Mouse (Mus musculus) heart, embryonic 15.5 days (tissue): ENCODE measurements around the gene 4930402H24Rik. TPM values are rescaled to one million over a fixed set of nuclear protein-coding genes. Genes with fewer than 3 reads are reported as not detected.

Experiments
- ATAC-seq: fragments of 200-750 bp; cut with Nextera tagmentation; replicated peaks from 2 replicates; pipeline ENCODE4 v1.8.0; 2017; ENCODE audit warnings: low read depth, moderate TSS enrichment; ENCODE audit not compliant: insufficient number of reproducible peaks, insufficient read depth, low FRiP score
- H3K27ac ChIP-seq: fragments of 300-500 bp; sonication (generic); 2 replicates; pipeline ENCODE4 v1.5.1; 2015; ENCODE audit warnings: mild to moderate bottlenecking, inconsistent platforms
- H3K27me3 ChIP-seq: fragments of 300-500 bp; sonication (generic); 2 replicates; pipeline ENCODE4 v1.6.1; 2015; ENCODE audit warnings: inconsistent platforms
- H3K36me3 ChIP-seq: fragments of 300-500 bp; sonication (generic); 2 replicates; pipeline ENCODE4 v1.6.1; 2015; ENCODE audit warnings: mild to moderate bottlenecking, inconsistent platforms
- H3K4me1 ChIP-seq: fragments of 300-500 bp; sonication (generic); replicated peaks from 2 replicates; pipeline ENCODE4 v1.6.1; 2015; ENCODE audit warnings: inconsistent platforms
- H3K4me2 ChIP-seq: fragments of 300-500 bp; sonication (generic); 2 replicates; pipeline ENCODE4 v1.6.1; 2015; ENCODE audit warnings: inconsistent platforms, mild to moderate bottlenecking, moderate library complexity
- H3K4me3 ChIP-seq: fragments of 300-500 bp; sonication (generic); 2 replicates; pipeline ENCODE4 v1.5.1; 2015; ENCODE audit warnings: mild to moderate bottlenecking, inconsistent platforms
- H3K9ac ChIP-seq: fragments of 300-500 bp; sonication (generic); 2 replicates; pipeline ENCODE4 v1.6.1; 2015; ENCODE audit warnings: mild to moderate bottlenecking, inconsistent platforms
- H3K9me3 ChIP-seq: fragments of 300-500 bp; sonication (generic); replicated peaks from 2 replicates; pipeline ENCODE4 v1.6.1; 2016; ENCODE audit warnings: inconsistent platforms
- WGBS: fragments of 180-500 bp; shearing (Covaris S2); methylation state at CpG from one replicate; pipeline ENCODE4 v1.1.7; 2015; ENCODE audit warnings: mixed read lengths; 5-methylcytosine and 5-hydroxymethylcytosine counted together
- polyA plus RNA-seq: library from polyadenylated mRNA; unstranded; fragments of >200 nt; fragmentation: Nextera tagmentation; extraction: Ambion mirVana; gene quantifications from 2 replicates; pipeline ENCODE4 v1.2.1, GENCODE M21; 2015

The 4930402H24Rik gene
- polyA plus RNA-seq, result 49.2 and 50.9 TPM in 2 replicates

DNA sequence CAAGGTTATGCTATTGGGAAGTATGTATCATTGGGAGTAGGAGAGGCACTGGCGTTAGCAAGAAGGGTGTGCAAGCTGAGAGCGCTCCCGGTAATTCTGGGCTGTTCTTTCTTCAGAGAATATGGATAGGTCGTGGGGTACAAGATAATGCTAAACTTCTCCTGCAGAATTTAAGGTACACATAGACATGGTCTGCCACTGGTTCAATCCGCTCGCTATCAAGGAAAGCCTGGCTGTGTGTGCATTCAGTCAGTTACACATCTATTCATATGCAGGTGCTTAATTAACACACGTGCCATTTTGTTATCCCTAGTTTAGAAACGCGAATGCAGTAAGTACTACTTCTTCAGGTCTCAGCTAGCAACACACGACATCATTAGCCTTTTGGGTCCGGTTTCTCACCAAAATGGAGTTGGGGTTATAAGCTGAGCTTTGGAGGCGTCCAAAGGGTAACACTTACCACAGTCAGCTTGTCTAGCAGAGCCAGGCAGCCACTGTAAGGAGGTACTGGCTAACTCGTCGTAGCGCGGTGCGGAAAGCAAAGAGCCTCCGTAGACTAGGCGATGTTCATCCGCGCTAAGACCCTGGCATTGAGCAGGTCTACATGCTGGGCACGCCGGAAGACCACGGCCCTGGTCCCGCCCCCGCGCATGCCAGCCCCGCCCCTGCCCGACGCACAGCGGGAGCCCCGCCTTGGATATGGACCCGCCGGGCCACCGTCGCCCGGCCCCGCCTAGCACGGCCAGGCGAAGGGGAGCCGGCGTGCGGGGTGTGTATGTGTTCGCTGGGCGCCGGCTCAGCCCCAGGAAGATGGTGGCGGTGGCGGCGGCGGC lies at the start of gene 4930402H24Rik, which contains the start of gene Atrn:
4930402H24Rik (minus strand) TSS at position 656 of the 833 bp plus-strand sequence.
Atrn (plus strand) TSS at position 745 of the 833 bp plus-strand sequence.
- Histone ChIP-seq H3K36me3 (no peaks in the 10 kb centered on the region), H3K27me3 (no peaks in the 10 kb centered on the region), H3K9ac (peak within 1 kb of the TSS; percentile 97), H3K4me2 (peak within 1 kb of the TSS; percentile 90), H3K27ac (peak within 1 kb of the TSS; percentile 83), H3K9me3 (no peaks in the 10 kb centered on the region), H3K4me3 (peak within 1 kb of the TSS; percentile 100), H3K4me1 (peaks cover 16% of the 10 kb centered on the region)
- WGBS, result 2% methylated on average over 50 of the region's 50 CpGs
- peak; percentile 97 for ATAC-seq

DNA sequence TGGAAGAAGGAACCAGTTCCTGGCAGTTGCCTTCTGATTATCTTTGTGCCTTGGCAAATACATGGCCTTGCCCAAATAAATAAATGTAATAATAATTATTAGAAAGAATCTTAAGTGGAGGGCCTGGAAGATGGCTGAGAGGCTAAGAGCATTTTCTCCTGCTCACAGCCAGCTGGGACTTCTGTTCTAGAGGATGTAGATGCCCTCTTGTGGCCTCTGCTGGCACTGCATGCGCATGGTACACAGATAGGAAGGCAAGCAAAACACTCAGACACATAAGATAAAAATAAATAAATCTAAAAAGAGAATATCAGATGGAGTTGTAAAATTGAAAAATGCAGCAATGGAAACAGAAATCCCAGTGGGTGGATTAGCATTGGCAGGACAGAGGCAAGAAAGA lies 44.3 kb upstream of the 4930402H24Rik start:
- 0% methylated on average over 1 of the region's 1 CpGs for WGBS

GRCm38 (mm10) chr2:130949781-130950180 lies 43.6 kb upstream of the 4930402H24Rik start:
- no peak overlapping the region for H3K4me3 ChIP-seq
- no peak overlapping the region for H3K27ac ChIP-seq
- no peaks in the 10 kb centered on the region for H3K36me3 ChIP-seq
- 70% methylated on average over 2 of the region's 2 CpGs for WGBS
- H3K9ac ChIP-seq, result no peak overlapping the region
- H3K4me2 ChIP-seq, result no peak overlapping the region
- no peaks in the 10 kb centered on the region for H3K9me3 ChIP-seq
- ATAC-seq, result no peak
- H3K27me3 ChIP-seq, result no peaks in the 10 kb centered on the region
- no peaks in the 10 kb centered on the region for H3K4me1 ChIP-seq

More for the DNA sequence above, 44.3 kb upstream of the 4930402H24Rik start:
- no peaks in the 10 kb centered on the region for H3K4me1 ChIP-seq
- no peak for ATAC-seq
- no peaks in the 10 kb centered on the region for H3K9me3 ChIP-seq
- H3K27me3 ChIP-seq, result no peaks in the 10 kb centered on the region
- no peak overlapping the region for H3K9ac ChIP-seq
- H3K4me2 ChIP-seq, result no peak overlapping the region
- H3K4me3 ChIP-seq, result no peak overlapping the region
- H3K36me3 ChIP-seq, result no peaks in the 10 kb centered on the region
- no peak overlapping the region for H3K27ac ChIP-seq

- Histone ChIP-seq H3K36me3 (no peaks in the 10 kb centered on the region), H3K27ac (no peak overlapping the region), H3K9me3 (no peaks in the 10 kb centered on the region), H3K27me3 (no peaks in the 10 kb centered on the region), H3K9ac (no peak overlapping the region), H3K4me1 (no peaks in the 10 kb centered on the region), H3K4me2 (no peak overlapping the region), H3K4me3 (no peak overlapping the region)
- no peak for ATAC-seq
- 84% methylated on average over 12 of the region's 12 CpGs for WGBS
Observed at GRCm38 (mm10) chr2:130932865-130933264, 26.7 kb upstream of the 4930402H24Rik start.

GRCm38 (mm10) chr2:130929994-130930393 lies 23.8 kb upstream of the 4930402H24Rik start:
- H3K27ac ChIP-seq, result no peak overlapping the region
- ATAC-seq, result no peak
- no peaks in the 10 kb centered on the region for H3K27me3 ChIP-seq
- H3K4me2 ChIP-seq, result no peak overlapping the region
- no peak overlapping the region for H3K9ac ChIP-seq
- H3K4me3 ChIP-seq, result no peak overlapping the region
- H3K4me1 ChIP-seq, result no peaks in the 10 kb centered on the region
- H3K9me3 ChIP-seq, result no peaks in the 10 kb centered on the region
- H3K36me3 ChIP-seq, result no peaks in the 10 kb centered on the region
- WGBS, result 75% methylated on average over 5 of the region's 5 CpGs

- no peaks in the 10 kb centered on the region for H3K9me3 ChIP-seq
- H3K4me1 ChIP-seq, result no peaks in the 10 kb centered on the region
- H3K4me3 ChIP-seq, result no peak overlapping the region
- ATAC-seq, result no peak
- H3K36me3 ChIP-seq, result no peaks in the 10 kb centered on the region
- no peak overlapping the region for H3K27ac ChIP-seq
- H3K27me3 ChIP-seq, result no peaks in the 10 kb centered on the region
- H3K4me2 ChIP-seq, result no peak overlapping the region
- H3K9ac ChIP-seq, result no peak overlapping the region
Observed at GRCm38 (mm10) chr2:130928530-130928929, 22.3 kb upstream of the 4930402H24Rik start.

DNA sequence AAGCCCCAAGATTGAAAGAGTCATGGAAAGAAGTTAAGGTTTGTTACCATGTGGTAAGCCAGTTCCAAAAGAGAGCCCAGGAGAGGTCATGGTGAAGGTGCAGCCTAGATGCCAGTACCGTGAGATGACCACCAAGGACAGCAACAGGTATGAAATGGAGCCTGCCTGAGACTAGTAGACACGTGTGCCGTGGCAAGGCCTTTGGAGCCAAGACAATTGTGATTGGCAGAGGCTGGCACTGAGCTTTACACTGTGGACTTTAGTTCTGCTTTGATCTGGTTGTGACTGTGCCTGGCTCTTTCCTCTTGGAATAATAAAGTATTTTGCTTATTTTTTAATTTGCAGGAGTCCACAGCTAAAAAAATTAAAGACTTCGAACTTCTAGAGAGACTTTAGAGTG lies 21.8 kb upstream of the 4930402H24Rik start:
- Histone ChIP-seq H3K9me3 (no peaks in the 10 kb centered on the region), H3K4me2 (no peak overlapping the region), H3K27me3 (no peaks in the 10 kb centered on the region), H3K36me3 (no peaks in the 10 kb centered on the region), H3K27ac (no peak overlapping the region), H3K4me3 (no peak overlapping the region), H3K9ac (no peak overlapping the region), H3K4me1 (no peaks in the 10 kb centered on the region)
- WGBS, result 91% methylated on average over 4 of the region's 4 CpGs
- no peak for ATAC-seq

- no peak overlapping the region for H3K4me3 ChIP-seq
- H3K4me1 ChIP-seq, result no peaks in the 10 kb centered on the region
- no peak overlapping the region for H3K4me2 ChIP-seq
- H3K9me3 ChIP-seq, result no peaks in the 10 kb centered on the region
- no peak for ATAC-seq
- H3K27me3 ChIP-seq, result no peaks in the 10 kb centered on the region
- no peaks in the 10 kb centered on the region for H3K36me3 ChIP-seq
- no peak overlapping the region for H3K27ac ChIP-seq
- WGBS, result 74% methylated on average over 2 of the region's 2 CpGs
- H3K9ac ChIP-seq, result no peak overlapping the region
Observed at GRCm38 (mm10) chr2:130924950-130925349, 18.7 kb upstream of the 4930402H24Rik start.

- Histone ChIP-seq H3K36me3 (no peaks in the 10 kb centered on the region), H3K27ac (no peak overlapping the region), H3K4me1 (peaks cover 7% of the 10 kb centered on the region), H3K9ac (no peak overlapping the region), H3K9me3 (no peaks in the 10 kb centered on the region), H3K27me3 (no peaks in the 10 kb centered on the region), H3K4me2 (no peak overlapping the region), H3K4me3 (no peak overlapping the region)
- WGBS, result 74% methylated on average over 5 of the region's 5 CpGs
- ATAC-seq, result no peak
Observed at GRCm38 (mm10) chr2:130919062-130919593, 12.9 kb upstream of the 4930402H24Rik start.

GRCm38 (mm10) chr2:130917686-130918085 lies 11.5 kb upstream of the 4930402H24Rik start:
- H3K4me1 ChIP-seq, result peaks cover 10% of the 10 kb centered on the region
- no peak overlapping the region for H3K9ac ChIP-seq
- no peaks in the 10 kb centered on the region for H3K27me3 ChIP-seq
- no peak overlapping the region for H3K4me3 ChIP-seq
- H3K27ac ChIP-seq, result no peak overlapping the region
- WGBS, result 96% methylated on average over 1 of the region's 1 CpGs
- ATAC-seq, result no peak
- H3K4me2 ChIP-seq, result no peak overlapping the region
- H3K9me3 ChIP-seq, result no peaks in the 10 kb centered on the region
- H3K36me3 ChIP-seq, result no peaks in the 10 kb centered on the region

DNA sequence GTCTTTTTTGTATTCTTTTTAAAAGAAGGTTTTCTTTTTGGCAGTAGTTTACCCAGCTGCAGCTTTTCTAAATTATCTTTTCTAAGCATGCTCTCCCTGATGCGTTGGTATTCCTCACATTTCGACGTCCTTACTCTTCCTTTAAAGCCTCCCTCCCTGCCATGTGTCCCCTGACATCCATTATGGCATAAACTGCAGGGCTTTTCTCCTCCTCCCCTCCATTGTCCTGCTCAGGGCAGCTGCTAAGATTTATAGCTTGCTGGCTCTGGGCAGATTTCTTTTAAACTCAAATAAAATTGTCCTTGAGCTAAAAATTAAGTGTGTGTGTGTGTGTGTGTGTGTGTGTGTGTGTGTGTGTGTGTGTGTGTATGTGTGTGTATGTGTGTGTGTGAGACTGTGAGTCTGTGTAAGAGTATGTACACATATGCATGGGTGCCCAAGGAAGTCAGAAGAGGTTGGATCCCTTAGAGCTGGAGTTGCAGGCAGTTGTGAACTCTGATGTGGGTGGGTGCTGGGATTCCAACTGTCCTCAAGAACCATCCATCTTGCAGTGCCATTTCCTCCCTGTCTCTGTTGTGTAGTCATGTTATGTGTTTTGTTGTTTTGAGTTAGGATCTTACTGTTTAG lies 10.4 kb upstream of the 4930402H24Rik start:
- H3K36me3 ChIP-seq, result no peaks in the 10 kb centered on the region
- H3K9ac ChIP-seq, result no peak overlapping the region
- 47% methylated on average over 3 of the region's 3 CpGs for WGBS
- peaks cover 10% of the 10 kb centered on the region for H3K4me1 ChIP-seq
- no peaks in the 10 kb centered on the region for H3K9me3 ChIP-seq
- ATAC-seq, result no peak
- H3K27ac ChIP-seq, result no peak overlapping the region
- H3K4me3 ChIP-seq, result no peak overlapping the region
- no peaks in the 10 kb centered on the region for H3K27me3 ChIP-seq
- H3K4me2 ChIP-seq, result no peak overlapping the region
